Mouse (Mus musculus): ENCODE results near the gene Dnmt3c.

- TF ChIP-seq CTCF (IDR thresholded peaks at IDR 0.05; ENCODE audit: low read depth, low read length): no peak
- TF ChIP-seq GATA1 (IDR thresholded peaks at IDR 0.05; ENCODE audit: borderline replicate concordance, low read length): no peak
- no peak for TF ChIP-seq POLR2AphosphoS5 (IDR thresholded peaks at IDR 0.05; ENCODE audit: insufficient replicate concordance, low read depth, low read length)
Measured at GRCm38 (mm10) chr2:153740500-153741436, 44.3 kb downstream of the Dnmt3c start, which contains the start of gene Mapre1.

All from G1E (cell line).